Mouse (Mus musculus): ENCODE measurements around the gene Ap2a2.

GRCm38 (mm10) chr7:141624214-141624613 is 62.2 kb downstream of the Ap2a2 start:
- TF ChIP-seq CTCF (IDR thresholded peaks at IDR 0.05; ENCODE audit: insufficient read depth, low read depth, low read length) (no peak), POLR2A (IDR thresholded peaks at IDR 0.05; ENCODE audit: insufficient read depth, low read depth, low read length) (no peak)

Data from olfactory bulb, adult 2 months (tissue).